Mouse (Mus musculus): ENCODE results near the gene Pgpep1l.
"Not testable (repeated sequence)": the region's sequence is repeated elsewhere in the genome, so short reads cannot be mapped to it uniquely, and the experiment has no call there.

The Pgpep1l gene

DNA sequence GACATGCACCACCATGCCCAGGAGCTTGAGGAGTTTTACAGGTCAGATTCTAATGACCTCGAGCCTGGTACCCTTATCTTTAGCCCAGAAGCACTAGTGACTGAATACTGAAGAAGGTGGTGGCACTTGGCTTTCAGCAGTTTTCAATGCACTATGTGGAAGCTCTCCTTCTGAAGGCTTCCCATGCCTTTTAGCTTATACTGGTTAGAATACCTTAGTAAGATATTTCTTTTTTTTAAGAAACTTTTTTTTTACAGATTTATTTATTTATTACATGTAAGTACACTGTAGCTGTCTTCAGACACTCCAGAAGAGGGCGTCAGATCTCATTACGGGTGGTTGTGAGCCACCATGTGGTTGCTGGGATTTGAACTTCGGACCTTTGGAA is 19.1 kb upstream of the Pgpep1l start:
- not testable (repeated sequence) for DNase-seq (ENCODE audit: inconsistent age in 2 of 2, low spot score in 1 of 2)

DNA sequence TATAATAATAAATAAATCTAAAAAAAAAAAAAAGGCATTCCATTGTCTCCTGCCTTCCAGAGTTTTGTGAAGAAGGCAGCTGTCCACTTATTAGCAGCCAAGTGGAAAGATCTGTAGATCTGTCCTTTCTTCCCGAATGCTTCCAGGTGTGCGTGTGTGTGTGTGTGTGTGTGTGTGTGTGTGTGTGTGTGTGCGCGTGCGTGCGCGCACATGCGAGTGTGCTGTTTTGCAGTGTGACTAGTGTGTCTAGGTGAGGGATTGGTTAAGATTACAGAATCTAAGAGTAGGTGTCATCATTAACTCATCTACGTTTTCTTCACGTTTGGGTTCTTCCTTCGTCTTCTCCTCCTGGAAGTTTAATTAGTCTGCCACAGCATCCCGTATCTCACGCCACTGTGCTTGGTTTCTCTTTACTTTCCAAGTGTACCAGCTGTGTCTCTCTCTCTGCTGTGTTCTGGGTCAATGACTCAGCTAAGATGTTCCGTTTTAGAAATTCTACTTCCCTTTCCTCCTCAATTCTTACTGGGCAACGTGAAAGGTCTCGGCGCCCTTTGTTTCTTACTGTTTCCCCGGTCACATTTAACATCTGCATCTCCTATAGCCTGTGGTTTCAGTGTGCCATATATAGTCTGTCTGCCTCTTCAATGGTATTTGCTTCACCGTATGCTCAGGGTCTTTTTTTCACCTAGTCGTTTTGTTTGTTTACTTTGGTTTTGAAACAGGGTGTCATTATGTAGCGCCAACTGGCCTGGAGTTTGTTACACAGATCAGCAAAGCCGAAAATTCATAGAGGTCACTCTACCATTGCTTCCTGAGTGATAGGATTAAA is 18.5 kb upstream of the Pgpep1l start:
- DNase-seq (ENCODE audit: inconsistent age in 2 of 2, low spot score in 1 of 2): no peak

DNA sequence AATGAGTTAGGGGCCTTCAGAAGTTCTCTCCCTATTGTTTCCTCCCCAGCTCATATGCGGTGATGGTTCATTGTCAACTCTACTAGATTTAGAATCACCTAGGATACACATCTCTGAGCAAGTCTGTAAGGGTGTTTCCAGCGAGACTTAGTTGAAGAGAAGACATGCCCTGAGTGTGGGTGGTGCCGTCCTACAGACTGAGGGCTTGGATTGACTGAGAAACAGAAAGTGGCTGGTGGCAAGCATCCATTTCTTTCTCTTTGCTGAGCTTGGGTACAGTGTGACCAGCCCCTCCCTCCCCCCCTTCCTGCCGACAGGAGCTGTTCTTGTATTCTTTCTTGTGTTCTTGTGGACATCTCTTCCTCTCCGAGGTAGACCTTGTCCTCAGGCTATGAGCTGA is 17.3 kb upstream of the Pgpep1l start:
- no peak for DNase-seq (ENCODE audit: inconsistent age in 2 of 2, low spot score in 1 of 2)

DNA sequence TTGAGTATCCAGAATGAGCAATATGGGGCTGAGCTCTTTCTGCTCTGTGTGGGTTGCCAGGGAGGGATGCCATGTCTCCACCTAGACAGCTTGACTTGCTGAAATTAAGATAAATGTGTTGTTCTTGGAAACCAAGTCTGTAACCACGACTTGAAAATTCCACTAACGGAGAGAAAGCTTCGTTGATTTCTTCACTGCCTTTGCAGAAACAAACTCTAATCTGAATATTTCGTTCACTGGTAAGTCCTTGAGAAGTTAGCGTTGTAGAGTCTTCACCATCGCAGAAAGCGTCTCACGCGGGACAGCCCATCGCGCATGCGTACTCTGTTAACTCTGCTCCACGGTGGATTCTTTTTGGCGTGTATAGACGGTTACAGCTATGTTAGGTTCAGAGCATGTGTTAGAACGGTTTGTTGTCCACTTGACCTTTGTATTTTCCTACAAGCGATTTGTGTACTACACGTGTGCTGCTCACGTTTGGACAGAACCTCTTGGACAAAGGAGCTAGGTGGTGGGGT is 16.4 kb upstream of the Pgpep1l start:
- no peak for DNase-seq (ENCODE audit: inconsistent age in 2 of 2, low spot score in 1 of 2)

DNA sequence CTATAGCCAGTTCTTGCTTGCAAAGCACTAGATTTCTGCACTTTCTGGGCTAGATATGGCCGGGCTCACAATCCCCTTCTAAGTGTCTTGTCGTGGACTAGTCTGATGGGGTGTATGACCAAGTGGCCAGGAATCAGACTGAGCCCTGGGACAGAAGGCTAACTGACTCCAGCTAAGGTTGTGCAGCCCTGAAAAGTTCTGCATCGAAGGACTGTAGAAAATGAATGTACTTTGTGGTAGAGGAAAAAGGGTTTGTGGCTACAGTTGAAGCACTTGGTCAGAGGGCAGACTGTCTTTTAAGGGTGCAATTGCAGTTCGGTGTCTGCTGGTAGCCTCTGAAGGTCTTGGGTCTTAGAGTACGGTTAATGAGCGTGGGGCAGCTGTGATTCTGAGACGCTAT is 15.4 kb upstream of the Pgpep1l start:
- no peak for DNase-seq (ENCODE audit: inconsistent age in 2 of 2, low spot score in 1 of 2)

DNA sequence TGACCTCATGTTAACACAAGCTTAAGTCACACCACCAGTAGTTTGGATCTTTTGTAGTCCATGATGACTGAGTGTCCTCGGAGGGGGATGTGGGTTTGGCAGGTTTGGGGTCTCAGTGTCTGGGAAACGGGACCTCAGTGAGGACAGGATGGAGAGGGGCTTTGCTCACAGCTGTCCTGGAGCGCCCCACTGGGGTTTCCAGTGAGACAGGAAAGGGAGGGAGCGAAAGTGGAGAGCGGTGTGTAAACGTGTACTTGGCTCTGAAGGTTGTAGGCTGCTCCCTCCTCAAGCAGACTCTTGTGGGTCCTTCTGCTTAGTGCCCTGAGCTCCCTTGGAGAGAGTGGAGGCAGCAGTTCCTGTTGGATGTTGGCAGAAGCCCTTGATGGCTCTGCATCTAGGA is 14.9 kb upstream of the Pgpep1l start:
- DNase-seq (ENCODE audit: inconsistent age in 2 of 2, low spot score in 1 of 2): no peak

DNA sequence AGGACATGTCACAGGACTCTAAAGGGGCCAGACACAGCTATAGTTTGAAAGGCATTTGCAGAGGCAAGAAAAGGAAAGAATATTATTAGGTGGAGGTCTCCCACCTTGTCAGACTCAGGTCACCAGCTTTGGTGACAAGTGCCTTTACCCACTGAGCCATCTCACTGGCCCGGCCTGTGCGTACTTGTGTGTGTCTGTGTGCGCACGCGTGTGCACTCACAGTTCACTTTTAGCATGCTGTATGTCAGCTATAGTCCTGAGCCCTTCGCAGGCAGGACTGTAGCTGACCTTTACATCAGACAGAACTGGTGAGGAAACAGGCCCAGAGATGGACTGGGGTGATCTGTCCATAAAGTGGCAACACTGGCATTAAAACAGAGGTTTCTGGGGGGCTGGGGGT is 14.4 kb upstream of the Pgpep1l start:
- DNase-seq (ENCODE audit: inconsistent age in 2 of 2, low spot score in 1 of 2): no peak

DNA sequence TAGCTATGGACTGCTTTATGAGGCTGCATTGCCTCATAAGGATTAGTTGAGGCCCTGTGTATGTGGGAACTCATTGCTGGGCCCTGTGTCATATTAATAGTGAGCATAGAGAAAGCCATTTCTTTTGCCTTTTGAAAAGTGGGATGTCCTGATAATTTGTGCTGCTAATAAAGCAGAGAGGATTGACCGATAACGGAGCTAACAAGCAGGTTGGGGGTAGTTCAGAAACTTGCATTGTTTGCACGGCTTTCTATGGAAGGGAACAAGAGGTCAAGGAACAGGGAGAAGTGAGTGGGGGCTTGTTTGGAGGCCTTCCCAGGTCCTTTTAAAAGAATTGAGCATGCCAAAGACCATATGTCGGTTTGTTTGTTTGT is 13.9 kb upstream of the Pgpep1l start:
- no peak for DNase-seq (ENCODE audit: inconsistent age in 2 of 2, low spot score in 1 of 2)

DNA sequence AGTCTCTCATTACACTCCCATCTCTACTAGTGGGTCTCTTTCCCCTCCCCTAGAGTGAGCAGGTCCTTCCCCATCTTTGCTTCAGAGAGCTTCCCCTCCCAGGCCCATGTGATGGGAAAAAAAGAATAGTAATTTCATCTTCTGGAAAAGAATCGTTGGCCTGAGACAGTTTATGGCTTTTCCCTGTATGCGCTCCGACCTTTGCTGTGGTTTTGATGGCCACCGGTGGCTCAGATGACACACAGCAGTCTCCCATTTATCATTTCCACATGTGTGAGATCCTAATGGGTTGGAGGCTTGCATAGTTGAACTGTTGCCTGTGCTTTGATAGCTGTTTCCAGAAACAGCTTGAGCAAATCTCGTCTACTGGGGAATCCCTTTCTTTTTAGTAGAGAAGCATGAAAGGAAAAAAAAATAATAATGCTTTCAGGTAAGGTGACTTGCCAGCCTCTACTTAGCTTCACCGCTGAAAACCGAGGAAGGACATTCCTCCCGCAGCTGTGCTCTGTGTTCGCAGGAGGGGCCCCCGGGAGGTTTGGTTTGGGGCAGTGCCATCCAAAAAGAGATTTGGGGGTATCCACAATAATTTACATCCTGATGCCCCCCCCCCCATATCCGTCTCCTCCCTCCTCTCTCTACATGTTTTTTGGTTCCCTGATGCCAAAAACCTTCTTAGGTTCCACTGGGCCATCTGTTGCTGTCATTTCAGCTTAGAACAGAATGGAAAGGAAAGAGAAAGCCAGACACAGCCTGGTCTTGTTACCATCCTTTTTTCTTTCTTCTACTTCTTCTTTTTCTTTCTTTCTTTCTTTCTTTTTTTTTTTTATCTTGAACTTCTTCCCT is 13.2 kb upstream of the Pgpep1l start:
- no peak for DNase-seq (ENCODE audit: inconsistent age in 2 of 2, low spot score in 1 of 2)

DNA sequence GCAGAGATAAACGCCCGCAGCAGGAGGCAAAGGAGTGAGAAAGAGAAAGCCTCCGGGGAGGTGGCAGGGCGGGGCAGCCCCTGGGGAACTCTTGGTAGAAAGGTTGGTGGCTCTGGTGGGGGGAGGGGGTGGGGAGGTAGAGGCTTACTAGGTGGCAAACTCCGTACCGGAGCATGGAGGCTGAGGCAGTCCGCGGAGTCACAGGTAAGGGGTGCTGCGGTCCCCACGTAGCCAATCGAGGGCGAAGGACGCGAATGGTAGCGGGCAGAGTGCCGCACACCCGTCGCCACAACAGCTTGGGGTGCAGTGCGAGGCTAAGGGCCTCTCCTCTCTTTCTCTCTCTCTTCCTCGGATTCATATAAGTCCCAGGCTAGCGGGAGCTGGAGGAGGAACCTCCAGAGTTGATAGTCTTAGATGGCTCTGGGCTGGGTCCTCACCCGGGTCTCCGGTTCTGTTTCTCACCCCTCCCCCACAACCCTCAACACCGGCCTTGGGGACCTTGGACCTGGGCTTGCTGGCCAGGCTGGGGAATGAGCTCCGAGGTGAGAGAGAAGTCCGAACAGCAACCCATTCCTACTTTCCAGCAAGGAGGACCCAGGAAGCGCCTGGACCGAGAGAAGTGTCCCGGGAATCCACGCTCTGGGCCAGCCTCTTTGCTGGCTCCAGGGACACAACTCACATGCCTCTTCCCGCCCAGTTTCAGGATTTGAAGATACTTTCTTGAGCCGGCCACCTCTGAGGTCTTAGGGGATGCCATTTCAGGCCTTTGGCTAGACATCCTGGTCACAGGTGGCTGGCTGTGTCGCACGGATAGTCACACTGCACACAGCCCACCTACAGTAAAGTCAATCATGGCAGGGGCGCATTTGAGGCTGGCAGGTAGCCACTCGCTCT is 12.1 kb upstream of the Pgpep1l start:
- peak; percentile 5 to 27 for DNase-seq (ENCODE audit: inconsistent age in 2 of 2, low spot score in 1 of 2)

DNA sequence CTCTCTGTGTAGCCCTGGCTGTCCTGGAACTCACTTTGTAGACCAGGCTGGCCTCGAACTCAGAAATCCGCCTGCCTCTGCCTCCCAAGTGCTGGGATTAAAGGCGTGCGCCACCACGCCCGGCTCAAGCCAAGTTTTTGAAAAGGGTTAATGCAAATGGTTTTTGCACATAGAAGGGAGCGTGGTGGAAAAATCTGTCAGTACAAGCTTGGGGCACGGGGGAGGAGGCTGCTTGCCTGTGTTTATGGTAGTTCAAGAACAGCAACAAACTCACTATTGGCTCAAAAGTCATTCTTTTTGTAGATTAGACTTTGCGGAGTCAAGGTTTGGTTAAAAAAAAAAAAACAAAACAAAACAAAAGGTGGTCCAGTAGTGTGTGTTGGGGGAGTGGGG is 11.4 kb upstream of the Pgpep1l start:
- not testable (repeated sequence) for DNase-seq (ENCODE audit: inconsistent age in 2 of 2, low spot score in 1 of 2)

DNA sequence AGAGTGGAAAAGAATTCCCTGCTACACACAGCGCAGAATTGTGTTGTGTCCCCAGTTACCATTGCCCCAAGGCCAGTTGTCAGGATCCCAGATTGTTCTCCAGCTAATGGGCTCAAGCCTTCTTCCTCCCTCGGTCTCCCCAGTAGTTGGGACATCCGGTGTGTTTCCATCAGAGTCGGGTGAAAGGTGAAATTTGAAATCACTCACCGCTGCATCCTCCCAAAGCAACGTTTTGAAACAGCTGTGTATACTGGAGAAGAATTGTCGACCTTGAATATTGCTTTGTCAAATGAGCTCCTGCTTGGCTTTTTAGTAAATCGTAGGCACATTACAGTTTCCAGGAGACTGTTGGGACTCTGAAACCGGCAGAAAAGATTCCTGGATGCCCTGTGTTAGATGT is 10.9 kb upstream of the Pgpep1l start:
- DNase-seq (ENCODE audit: inconsistent age in 2 of 2, low spot score in 1 of 2): no peak

DNA sequence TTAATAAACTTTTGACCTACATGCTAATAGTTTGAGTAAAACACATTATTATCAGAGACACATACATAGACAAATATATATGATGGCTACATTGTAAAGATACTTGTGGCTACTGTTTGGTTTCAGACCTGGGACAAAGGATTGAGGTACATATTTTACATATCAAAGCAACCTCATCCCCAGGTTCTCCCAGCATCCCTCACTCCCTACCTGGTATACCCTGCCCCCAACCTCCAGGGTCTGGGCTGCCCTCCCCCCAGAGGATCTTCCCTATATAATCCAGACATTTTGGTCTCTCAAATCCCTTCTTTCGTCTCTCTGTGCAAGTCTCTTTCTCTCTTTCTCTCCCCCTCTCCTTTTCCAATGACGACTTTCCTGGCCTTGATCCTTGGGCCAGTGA is 10.2 kb upstream of the Pgpep1l start:
- DNase-seq (ENCODE audit: inconsistent age in 2 of 2, low spot score in 1 of 2): no peak

DNA sequence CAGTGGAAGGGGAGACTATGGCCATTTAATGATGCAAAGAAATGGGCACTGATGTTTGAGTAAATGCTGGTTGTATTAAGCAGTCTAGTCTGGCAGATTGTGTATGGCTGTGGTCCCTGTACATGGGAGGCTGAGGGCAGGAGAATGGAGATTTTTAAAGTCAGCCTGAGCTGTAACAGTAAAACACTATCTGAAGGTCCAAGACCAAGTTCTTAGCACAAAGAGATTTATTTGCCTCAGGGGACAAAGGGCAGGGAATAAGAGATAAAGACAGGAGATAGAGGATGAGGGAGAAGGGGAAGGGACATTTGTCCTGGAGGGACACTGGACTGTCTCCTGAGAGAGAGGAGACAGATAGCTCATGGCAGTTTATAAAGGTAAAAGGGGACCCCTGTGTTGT is 9.5 kb upstream of the Pgpep1l start, which contains the start of gene Fam169b:
Fam169b (plus strand) TSS at position 325 of the 400 bp plus-strand sequence.
- DNase-seq (ENCODE audit: inconsistent age in 2 of 2, low spot score in 1 of 2): no peak

DNA sequence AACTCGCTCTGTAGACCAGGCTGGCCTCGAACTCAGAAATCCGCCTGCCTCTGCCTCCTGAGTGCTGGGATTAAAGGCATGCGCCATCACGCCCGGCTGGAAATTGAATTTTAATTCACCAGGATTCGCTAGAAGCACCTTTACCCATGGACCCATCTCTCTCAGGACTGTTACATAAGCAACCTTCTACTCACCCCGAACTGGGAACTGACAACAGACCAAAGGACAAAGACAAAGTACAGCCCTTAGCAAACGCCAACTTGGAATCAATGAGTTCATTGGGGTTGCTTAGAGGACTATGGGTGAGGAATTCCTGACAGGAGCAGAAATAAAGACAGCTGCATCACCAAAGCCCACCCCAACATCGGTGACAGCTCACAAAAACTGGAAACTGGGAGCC is 8.6 kb upstream of the Pgpep1l start:
- no peak for DNase-seq (ENCODE audit: inconsistent age in 2 of 2, low spot score in 1 of 2)

DNA sequence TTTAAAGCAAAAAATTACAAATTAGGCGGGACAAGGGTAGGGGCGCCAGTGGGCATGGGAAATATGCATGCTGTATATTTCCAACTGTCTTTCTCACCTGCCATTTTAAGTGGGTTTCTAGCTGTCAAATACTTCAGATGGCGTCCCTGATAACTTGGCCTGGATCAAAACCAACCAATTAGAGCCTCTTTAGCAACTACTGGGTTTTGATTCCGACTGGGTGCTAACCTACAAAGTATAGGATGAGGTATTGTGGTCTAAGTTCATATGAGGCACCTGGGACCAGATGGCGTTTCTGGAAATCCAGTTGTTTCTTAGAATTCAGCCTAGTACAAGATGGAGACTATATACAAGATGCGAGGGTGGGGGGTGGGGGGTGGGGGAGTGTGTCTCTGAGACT is 7.8 kb upstream of the Pgpep1l start:
- no peak for DNase-seq (ENCODE audit: inconsistent age in 2 of 2, low spot score in 1 of 2)

DNA sequence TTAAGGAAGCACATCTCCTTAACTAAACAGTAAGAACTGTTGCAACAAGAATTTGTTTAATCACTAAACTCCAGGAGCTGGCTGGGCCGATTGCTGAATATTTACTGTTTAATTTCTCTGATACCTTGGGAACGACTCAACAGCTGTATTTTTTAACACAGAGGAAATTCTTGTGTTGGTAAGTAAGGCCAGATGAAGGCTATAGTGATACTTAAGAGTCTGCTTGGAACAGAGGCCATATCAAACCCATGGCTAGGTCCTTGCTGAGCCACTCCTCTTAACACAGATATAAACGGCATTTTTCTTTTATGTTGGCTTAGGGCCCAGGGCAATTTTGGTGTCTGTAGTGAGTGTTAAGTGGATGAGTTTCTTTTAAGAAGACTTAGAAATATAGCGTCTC is 6.5 kb upstream of the Pgpep1l start:
- DNase-seq (ENCODE audit: inconsistent age in 2 of 2, low spot score in 1 of 2): no peak

DNA sequence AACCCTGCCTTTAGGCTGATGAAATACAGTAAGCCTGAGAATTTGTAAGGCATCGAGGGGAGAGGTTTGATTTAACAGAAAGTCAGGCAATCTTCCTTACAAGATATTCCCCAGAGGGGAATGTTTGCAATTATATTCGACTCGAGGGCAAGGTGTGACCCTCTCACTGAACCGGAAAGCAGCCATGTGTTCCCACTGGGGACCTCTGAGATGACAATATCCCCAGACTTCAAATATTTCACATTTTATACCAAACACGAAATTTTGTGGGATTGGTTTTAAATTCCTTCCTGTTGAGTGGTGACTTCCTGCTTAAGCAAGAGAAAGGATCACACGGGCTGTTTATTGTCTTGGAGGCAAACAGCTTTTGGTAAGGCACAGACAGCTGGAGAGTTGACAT is 2.7 kb upstream of the Pgpep1l start:
- DNase-seq (ENCODE audit: inconsistent age in 2 of 2, low spot score in 1 of 2): no peak

DNA sequence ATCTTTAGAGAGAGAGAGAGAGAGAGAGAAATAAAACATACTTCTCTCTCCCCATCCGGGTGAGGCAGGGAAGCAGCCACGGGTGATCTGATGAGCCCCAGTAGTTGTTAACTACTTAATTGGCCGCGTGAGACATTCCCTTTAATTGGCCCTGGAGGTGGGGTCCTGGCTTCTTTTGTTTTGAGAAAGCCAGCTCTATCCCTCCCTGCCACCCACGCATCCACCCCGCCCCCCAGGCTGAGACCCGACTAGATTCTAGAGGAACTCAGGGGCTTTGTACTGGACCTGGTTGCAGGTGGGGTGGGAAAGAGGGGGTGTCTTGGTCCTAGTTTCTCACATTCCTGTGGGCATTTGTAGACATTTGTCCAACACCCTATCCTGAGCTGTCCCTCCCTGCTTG is 1.4 kb upstream of the Pgpep1l start:
- DNase-seq (ENCODE audit: inconsistent age in 2 of 2, low spot score in 1 of 2): no peak

DNA sequence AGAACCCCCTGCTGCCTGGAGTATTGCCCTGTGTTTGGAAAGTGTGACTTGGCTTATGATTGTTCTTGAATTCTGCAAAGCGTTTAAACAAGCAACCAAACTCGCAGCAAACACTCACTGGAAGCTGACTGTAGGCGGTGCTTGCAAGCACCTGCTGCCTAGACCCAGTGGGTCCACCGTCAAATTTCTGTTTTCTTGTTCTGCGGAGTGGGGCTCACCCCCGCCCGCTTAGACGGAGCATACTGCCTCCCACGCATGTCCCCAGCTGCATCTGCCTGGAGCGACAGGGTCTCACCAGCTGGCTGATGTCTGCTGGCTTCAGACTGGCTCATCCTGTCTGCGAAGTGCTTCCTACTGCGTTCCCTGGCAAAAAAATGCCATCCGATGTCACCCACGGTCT is 498 bp upstream of the Pgpep1l start:
- peak; percentile 6 to 46 for DNase-seq (ENCODE audit: inconsistent age in 2 of 2, low spot score in 1 of 2)

DNA sequence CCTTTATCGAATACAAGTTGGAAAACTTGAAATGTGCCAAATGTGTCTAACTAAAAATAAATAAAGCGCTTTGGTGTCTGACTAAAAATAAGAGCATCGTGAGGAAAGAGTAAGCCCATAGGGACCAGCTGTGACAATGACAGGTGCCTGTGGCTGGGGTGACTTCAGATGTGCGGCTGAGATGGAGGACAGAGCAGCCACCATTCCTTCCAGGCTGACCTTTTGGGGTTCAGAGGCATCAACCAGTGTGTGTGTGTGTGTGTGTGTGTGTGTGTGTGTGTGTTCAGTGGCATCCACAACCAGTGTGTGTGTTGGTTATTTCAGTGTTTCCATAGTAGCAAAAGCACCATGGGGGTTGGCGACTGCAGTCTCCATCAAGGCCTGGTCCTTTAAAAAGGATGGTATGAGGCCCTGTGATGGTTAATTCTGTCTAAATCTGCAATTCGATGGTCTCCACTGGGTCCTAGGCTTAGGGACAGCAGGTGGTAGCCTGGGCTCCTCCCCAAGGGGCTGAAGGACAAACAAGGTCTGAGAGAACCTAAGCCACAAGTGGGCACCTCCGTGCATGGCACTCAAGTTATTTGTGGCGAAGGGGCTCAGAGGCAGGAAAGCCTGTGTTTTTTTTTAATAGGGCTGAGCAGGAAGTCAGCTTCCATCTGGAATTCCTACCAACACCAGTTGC is 546 bp downstream of the Pgpep1l start:
- no peak for DNase-seq (ENCODE audit: inconsistent age in 2 of 2, low spot score in 1 of 2)
